Mouse (Mus musculus) olfactory bulb, adult 2 months (tissue): ENCODE measurements around the gene Zcchc2.

Source experiments
- CTCF ChIP-seq: fragments of 200-500 bp; IDR thresholded peaks from 2 replicates; pipeline ENCODE4 v1.5.1; 2012; ENCODE audit warnings: low read depth, mild to moderate bottlenecking, low read length, moderate library complexity; ENCODE audit not compliant: insufficient read depth
- POLR2A ChIP-seq: fragments of 200-500 bp; IDR thresholded peaks from 2 replicates; pipeline ENCODE4 v1.6.1; 2012; ENCODE audit warnings: mild to moderate bottlenecking, low read depth, low read length, moderate library complexity; ENCODE audit not compliant: insufficient read depth

- no peak for TF ChIP-seq POLR2A
- TF ChIP-seq CTCF: no peak
Observed at GRCm38 (mm10) chr1:105961472-105961871, 28.7 kb upstream of the Zcchc2 start.
